Mouse (Mus musculus) limb, embryonic 12.5 days (tissue): ENCODE data around the gene Gm21983. TPM values are rescaled to one million over a fixed set of nuclear protein-coding genes. Genes with fewer than 3 reads are reported as not detected.
A peak's percentile ranks its signal among the peaks of the same experiment; 100 is the strongest.

Experiments used
- ATAC-seq: fragments of 200-750 bp; cut with Nextera tagmentation; 2 replicates; pipeline ENCODE4 v1.8.0; 2017; ENCODE audit warnings: low read depth, moderate TSS enrichment; ENCODE audit not compliant: insufficient number of reproducible peaks, insufficient read depth, low FRiP score, low TSS enrichment
- H3K27ac ChIP-seq: fragments of 300-500 bp; sonication (generic); 2 replicates; pipeline ENCODE4 v1.5.1; 2016; ENCODE audit warnings: mild to moderate bottlenecking, moderate library complexity
- H3K27me3 ChIP-seq: fragments of 300-500 bp; sonication (generic); 2 replicates; pipeline ENCODE4 v1.6.1; 2016; ENCODE audit warnings: mild to moderate bottlenecking, moderate library complexity
- H3K36me3 ChIP-seq: fragments of 300-500 bp; sonication (generic); 2 replicates; pipeline ENCODE4 v1.6.1; 2016; ENCODE audit warnings: mild to moderate bottlenecking, moderate library complexity
- H3K4me1 ChIP-seq: fragments of 300-500 bp; sonication (generic); replicated peaks from 2 replicates; pipeline ENCODE4 v1.6.1; 2016
- H3K4me2 ChIP-seq: fragments of 300-500 bp; sonication (generic); 2 replicates; pipeline ENCODE4 v1.6.1; 2016; ENCODE audit warnings: mild to moderate bottlenecking, moderate library complexity
- H3K4me3 ChIP-seq: fragments of 300-500 bp; sonication (generic); replicated peaks from 2 replicates; pipeline ENCODE4 v1.5.1; 2016; ENCODE audit warnings: mild to moderate bottlenecking
- H3K9ac ChIP-seq: fragments of 300-500 bp; sonication (generic); replicated peaks from 2 replicates; pipeline ENCODE4 v1.6.1; 2016; ENCODE audit warnings: mild to moderate bottlenecking, moderate library complexity
- H3K9me3 ChIP-seq: fragments of 300-500 bp; sonication (generic); 2 replicates; pipeline ENCODE4 v1.6.1; 2016; ENCODE audit warnings: mild to moderate bottlenecking, moderate library complexity
- WGBS: fragments of 180-500 bp; shearing (Covaris S2); methylation state at CpG from one replicate; pipeline ENCODE4 v1.1.7; 2016; 5-methylcytosine and 5-hydroxymethylcytosine counted together
- polyA plus RNA-seq: library from polyadenylated mRNA; unstranded; fragments of >200 nt; fragmentation: Nextera tagmentation; extraction: Ambion mirVana; gene quantifications from 2 replicates; pipeline ENCODE4 v1.2.1, GENCODE M21; 2016

The Gm21983 gene
- polyA plus RNA-seq, 1 experiment from 2014 or later, result 1.5 TPM

- Histone ChIP-seq H3K9ac (no peak overlapping the region), H3K27me3 (no peaks in the 10 kb centered on the region), H3K4me3 (no peak overlapping the region), H3K4me1 (peaks cover 3% of the 10 kb centered on the region; the same call in 1 of the 2 replicates), H3K27ac (no peak overlapping the region), H3K36me3 (peaks cover 47% of the 10 kb centered on the region), H3K9me3 (peaks cover 9% of the 10 kb centered on the region; the same call in 1 of the 2 replicates), H3K4me2 (no peak overlapping the region)
- WGBS, result 84% methylated on average over 1 of the region's 1 CpGs
- ATAC-seq, result no peak
These were observed 1.6 kb upstream of the Gm21983 start for GRCm38 (mm10) chr7:27182498-27182897.

DNA sequence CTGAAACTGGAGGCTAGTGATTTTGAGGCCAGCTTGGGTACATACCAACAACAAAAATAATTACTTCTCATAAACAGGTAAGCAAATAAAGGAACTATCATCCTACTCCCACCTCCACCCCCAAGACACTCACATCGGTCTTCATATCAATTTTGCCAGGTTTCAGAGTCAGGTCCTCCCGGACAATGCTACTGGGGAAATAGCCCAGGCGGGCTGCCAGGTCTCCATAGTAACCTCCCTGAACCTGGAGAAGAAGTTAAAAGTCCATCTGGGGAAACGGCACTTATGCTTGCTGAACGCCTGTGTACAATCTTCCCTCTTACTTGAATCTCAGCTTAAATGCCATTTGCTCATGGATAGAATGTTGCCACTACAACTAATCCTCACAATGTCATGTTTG lies 850 bp downstream of the Gm21983 start:
- H3K9ac ChIP-seq, result no peak overlapping the region
- peaks cover 26% of the 10 kb centered on the region for H3K36me3 ChIP-seq
- H3K27ac ChIP-seq, result peak overlapping the region; percentile 86; the same call in 1 of the 2 replicates
- peaks cover 3% of the 10 kb centered on the region; the same call in 1 of the 2 replicates for H3K4me1 ChIP-seq
- peak overlapping the region; percentile 65 for H3K4me3 ChIP-seq
- no peak for ATAC-seq
- WGBS, result 81% methylated on average over 5 of the region's 5 CpGs
- no peaks in the 10 kb centered on the region for H3K27me3 ChIP-seq
- H3K9me3 ChIP-seq, result 0 out of 2 replicates have a peak, but pooled peaks cover under 1% of the 10 kb centered on the region
- peak overlapping the region; percentile 57 for H3K4me2 ChIP-seq

GRCm38 (mm10) chr7:27179217-27179918 lies 1.5 kb downstream of the Gm21983 start:
- H3K27me3 ChIP-seq, result no peaks in the 10 kb centered on the region
- WGBS, result 48% methylated on average over 16 of the region's 16 CpGs
- H3K27ac ChIP-seq, result peak overlapping the region; percentile 68
- H3K9me3 ChIP-seq, result no peaks in the 10 kb centered on the region
- ATAC-seq, result no peak
- H3K9ac ChIP-seq, result 0 out of 2 replicates have a peak overlapping the region, but pooled peaks have one; percentile 12
- H3K4me2 ChIP-seq, result peak overlapping the region; percentile 57
- peak overlapping the region; percentile 65 for H3K4me3 ChIP-seq
- H3K36me3 ChIP-seq, result peaks cover 26% of the 10 kb centered on the region
- H3K4me1 ChIP-seq, result peaks cover 3% of the 10 kb centered on the region; the same call in 1 of the 2 replicates

DNA sequence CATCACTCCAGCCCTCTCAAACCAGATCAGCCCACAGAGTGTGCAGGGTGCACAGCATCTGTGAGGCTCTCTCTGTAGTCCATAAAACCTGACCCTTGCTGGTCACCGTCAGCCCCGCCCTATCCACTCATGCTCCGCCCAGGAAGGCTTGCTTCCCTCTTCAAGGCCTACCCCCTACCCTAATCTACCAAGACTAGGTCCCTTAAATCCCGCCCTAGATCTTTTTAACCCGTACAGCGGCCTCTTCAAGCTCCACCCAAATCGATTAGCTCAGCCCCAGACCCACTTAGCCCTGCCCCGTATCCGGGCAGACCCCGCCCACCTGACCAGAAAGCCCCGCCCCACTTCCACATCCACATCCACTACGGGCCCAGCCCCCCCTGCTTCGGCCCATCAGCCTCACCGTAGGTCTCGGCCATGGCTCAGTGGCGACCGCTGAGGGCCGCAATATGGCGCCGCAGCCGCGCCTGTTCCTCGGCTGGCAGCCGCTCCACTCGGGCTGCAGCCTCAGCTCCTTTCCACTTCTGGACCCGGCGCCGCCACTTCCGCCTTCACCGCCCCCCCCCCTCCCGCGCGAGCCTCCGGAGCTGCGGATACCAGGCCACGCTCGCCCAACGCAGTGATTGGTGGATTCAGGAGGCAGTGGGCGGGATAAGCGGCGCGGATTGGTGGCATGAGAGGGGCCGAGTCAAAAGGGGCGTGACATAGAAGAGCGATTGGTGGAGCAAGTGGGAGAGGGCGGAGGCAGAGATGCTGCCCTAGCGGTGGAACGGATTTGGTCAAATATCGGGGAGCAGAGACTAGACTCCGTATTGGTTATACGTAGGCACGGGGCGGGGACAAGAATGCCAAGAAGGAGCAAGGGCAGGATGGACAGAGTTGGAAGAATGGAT lies 2.3 kb downstream of the Gm21983 start, which contains the start of gene Rab4b:
Rab4b (minus strand) TSS at position 573 of the 893 bp plus-strand sequence.
- H3K4me2 ChIP-seq, result peak within 1 kb of the TSS; percentile 57
- H3K4me1 ChIP-seq, result peaks cover 3% of the 10 kb centered on the region; the same call in 1 of the 2 replicates
- peak; percentile 96 for ATAC-seq
- H3K9me3 ChIP-seq, result no peaks in the 10 kb centered on the region
- H3K27me3 ChIP-seq, result no peaks in the 10 kb centered on the region
- under 1% methylated on average over 52 of the region's 53 CpGs for WGBS
- H3K36me3 ChIP-seq, result peaks cover 27% of the 10 kb centered on the region
- peak within 1 kb of the TSS; percentile 65 for H3K4me3 ChIP-seq
- peak within 1 kb of the TSS; percentile 54 for H3K9ac ChIP-seq
- H3K27ac ChIP-seq, result peak within 1 kb of the TSS; percentile 93

GRCm38 (mm10) chr7:27177942-27178323 lies 3.0 kb downstream of the Gm21983 start:
- Histone ChIP-seq H3K4me1 (peaks cover 3% of the 10 kb centered on the region; the same call in 1 of the 2 replicates), H3K9ac (0 out of 2 replicates have a peak overlapping the region, but pooled peaks have one; percentile 40), H3K9me3 (no peaks in the 10 kb centered on the region), H3K36me3 (peaks cover 25% of the 10 kb centered on the region), H3K4me3 (peak overlapping the region; percentile 65), H3K27me3 (no peaks in the 10 kb centered on the region), H3K4me2 (peak overlapping the region; percentile 57), H3K27ac (peak overlapping the region; percentile 93)
- 24% methylated on average over 4 of the region's 4 CpGs for WGBS
- ATAC-seq, result no peak

DNA sequence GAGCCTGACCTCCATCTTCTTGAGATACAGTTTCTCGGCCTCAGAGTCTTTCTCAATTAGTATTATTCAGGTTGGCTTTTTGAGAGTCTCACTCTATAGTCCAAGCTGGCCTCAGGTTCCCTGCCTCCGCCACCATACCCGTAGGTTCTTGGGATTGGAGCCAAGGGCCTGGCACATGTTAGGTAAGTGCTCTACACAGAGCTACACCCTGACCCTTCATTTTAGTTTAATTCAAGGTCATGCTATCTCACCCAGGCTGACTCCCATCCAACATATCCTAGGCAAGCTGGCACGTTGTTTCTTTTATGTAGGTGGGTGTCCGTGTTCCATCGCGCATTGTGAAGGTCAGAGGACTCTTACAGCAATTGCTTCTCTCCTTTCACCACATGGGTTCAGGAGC lies 6.0 kb downstream of the Gm21983 start:
- H3K4me3 ChIP-seq, result no peak overlapping the region
- H3K36me3 ChIP-seq, result peaks cover 48% of the 10 kb centered on the region
- H3K4me1 ChIP-seq, result peaks cover 3% of the 10 kb centered on the region; the same call in 1 of the 2 replicates
- H3K27ac ChIP-seq, result no peak overlapping the region
- no peaks in the 10 kb centered on the region for H3K27me3 ChIP-seq
- WGBS, result 96% methylated on average over 7 of the region's 7 CpGs
- H3K9me3 ChIP-seq, result no peaks in the 10 kb centered on the region
- ATAC-seq, result no peak
- H3K4me2 ChIP-seq, result no peak overlapping the region
- no peak overlapping the region for H3K9ac ChIP-seq

GRCm38 (mm10) chr7:27174496-27174895 lies 6.4 kb downstream of the Gm21983 start:
- Histone ChIP-seq H3K36me3 (peaks cover 48% of the 10 kb centered on the region), H3K27ac (no peak overlapping the region), H3K9ac (no peak overlapping the region; the same call in 1 of the 2 replicates), H3K9me3 (no peaks in the 10 kb centered on the region), H3K4me2 (no peak overlapping the region), H3K4me1 (peaks cover 3% of the 10 kb centered on the region; the same call in 1 of the 2 replicates), H3K27me3 (no peaks in the 10 kb centered on the region), H3K4me3 (no peak overlapping the region)
- ATAC-seq, result no peak
- 93% methylated on average over 15 of the region's 15 CpGs for WGBS

DNA sequence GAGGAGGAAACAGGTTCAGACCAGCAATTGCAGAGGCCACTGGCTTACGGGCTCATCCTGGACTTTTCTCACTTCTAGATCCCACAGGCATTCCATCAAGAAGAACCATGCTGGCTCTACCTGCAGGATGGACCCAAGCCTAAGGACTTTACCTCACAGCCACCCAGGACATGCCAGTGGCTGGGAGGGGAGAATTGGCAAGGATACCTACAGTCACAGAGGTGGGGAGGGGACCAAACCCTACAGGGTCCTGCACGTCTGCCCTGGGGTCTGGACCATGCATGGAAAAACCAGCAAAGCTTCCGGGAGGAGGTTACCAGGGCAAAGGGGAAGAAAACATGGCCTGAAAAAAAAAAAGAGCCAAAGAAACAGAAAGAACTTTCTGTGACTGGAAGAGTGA lies 9.9 kb downstream of the Gm21983 start:
- Histone ChIP-seq H3K4me2 (no peak overlapping the region), H3K27ac (no peak overlapping the region), H3K9ac (0 out of 2 replicates have a peak overlapping the region, but pooled peaks have one; percentile 4), H3K36me3 (peaks cover 48% of the 10 kb centered on the region), H3K9me3 (no peaks in the 10 kb centered on the region), H3K4me1 (peaks cover 9% of the 10 kb centered on the region; the same call in 1 of the 2 replicates), H3K4me3 (no peak overlapping the region), H3K27me3 (no peaks in the 10 kb centered on the region)
- no peak for ATAC-seq
- 88% methylated on average over 3 of the region's 3 CpGs for WGBS

- peaks cover 32% of the 10 kb centered on the region for H3K4me1 ChIP-seq
- H3K4me2 ChIP-seq, result no peak overlapping the region
- WGBS, result 70% methylated on average over 5 of the region's 5 CpGs
- no peaks in the 10 kb centered on the region for H3K27me3 ChIP-seq
- no peak overlapping the region; the same call in 1 of the 2 replicates for H3K9ac ChIP-seq
- no peak overlapping the region for H3K4me3 ChIP-seq
- H3K9me3 ChIP-seq, result no peaks in the 10 kb centered on the region
- H3K36me3 ChIP-seq, result peaks cover 52% of the 10 kb centered on the region
- no peak overlapping the region for H3K27ac ChIP-seq
- ATAC-seq, result no peak
These were observed 12.5 kb downstream of the Gm21983 start for GRCm38 (mm10) chr7:27168371-27168770.

GRCm38 (mm10) chr7:27167475-27168094 lies 13.3 kb downstream of the Gm21983 start:
- peak overlapping the region; percentile 72 for H3K4me3 ChIP-seq
- peak overlapping the region; percentile 9 for H3K9ac ChIP-seq
- H3K4me1 ChIP-seq, result peaks cover 40% of the 10 kb centered on the region
- no peaks in the 10 kb centered on the region for H3K9me3 ChIP-seq
- no peak for ATAC-seq
- H3K27ac ChIP-seq, result peak overlapping the region; percentile 98
- H3K27me3 ChIP-seq, result no peaks in the 10 kb centered on the region
- 75% methylated on average over 11 of the region's 11 CpGs for WGBS
- H3K36me3 ChIP-seq, result peaks cover 53% of the 10 kb centered on the region
- H3K4me2 ChIP-seq, result peak overlapping the region; percentile 84
